In the genomic region with DNA sequence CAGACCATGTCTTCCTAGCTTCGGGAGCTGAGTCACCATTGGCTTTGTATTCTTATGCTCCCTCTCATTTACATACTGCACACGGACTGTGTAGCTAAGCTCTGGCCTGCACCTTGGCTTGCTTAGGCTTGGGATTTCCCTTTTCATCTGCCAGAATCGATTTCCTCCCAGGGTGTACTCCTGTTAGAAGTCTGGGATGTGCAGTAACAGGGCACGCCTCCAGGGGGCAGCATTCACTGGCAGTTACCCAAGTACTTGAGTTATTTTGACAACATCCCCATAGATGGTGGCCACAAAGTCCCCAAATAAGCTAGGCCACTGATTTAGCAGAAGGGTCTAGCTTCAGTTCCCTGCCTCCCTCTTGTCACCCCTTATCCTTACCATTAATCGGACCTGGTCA, we compare ENCODE assay signal across 9 mouse cellular contexts.
A peak's percentile ranks its signal among the peaks of the same experiment; 100 is the strongest.
DNase-seq lines count a peak whose midpoint lies in the region; ATAC-seq lines count a peak whose summit lies in the region.
"Had no signal": no experiment of that assay in that cellular context is flagged by ENCODE, and none has a peak within 500 bp of the region (broad histone marks: within the 10 kb centered on the region; RNA-seq: fewer than 3 reads in every experiment).

No protein-coding gene starts in this region.

- no peak overlapping the region for H3K27ac ChIP-seq in midbrain, embryonic 10.5 days (replicated peaks)
- no peak overlapping the region for H3K27ac ChIP-seq in midbrain, embryonic 15.5 days
- H3K27ac ChIP-seq in embryonic facial prominence, embryonic 10.5 days (replicated peaks) = no peak overlapping the region
- H3K27ac ChIP-seq in midbrain, embryonic 14.5 days (replicated peaks; ENCODE audit: low read depth, low read length) = no peak overlapping the region
- H3K27ac ChIP-seq: embryonic facial prominence, embryonic 12.5 days had no signal

- no peaks in the 10 kb centered on the region for H3K36me3 ChIP-seq in midbrain, embryonic 10.5 days
- H3K36me3 ChIP-seq in midbrain, embryonic 15.5 days (replicated peaks) = no peaks in the 10 kb centered on the region
- no peaks in the 10 kb centered on the region for H3K36me3 ChIP-seq in embryonic facial prominence, embryonic 10.5 days (replicated peaks)
- H3K36me3 ChIP-seq in midbrain, embryonic 14.5 days (ENCODE audit: control insufficient read depth, insufficient read depth, low read length) = no peaks in the 10 kb centered on the region
- H3K36me3 ChIP-seq: embryonic facial prominence, embryonic 12.5 days had no signal

- no peaks in the 10 kb centered on the region for H3K4me1 ChIP-seq in midbrain, embryonic 10.5 days
- no peaks in the 10 kb centered on the region for H3K4me1 ChIP-seq in midbrain, embryonic 15.5 days
- no peaks in the 10 kb centered on the region for H3K4me1 ChIP-seq in embryonic facial prominence, embryonic 10.5 days
- H3K4me1 ChIP-seq in midbrain, embryonic 14.5 days (ENCODE audit: control insufficient read depth, insufficient read depth, low read length) = no peaks in the 10 kb centered on the region
- H3K4me1 ChIP-seq: embryonic facial prominence, embryonic 12.5 days had no signal

- no peaks in the 10 kb centered on the region for H3K27me3 ChIP-seq in midbrain, embryonic 10.5 days (ENCODE audit: low read depth, poor library complexity, severe bottlenecking)
- no peaks in the 10 kb centered on the region for H3K27me3 ChIP-seq in midbrain, embryonic 15.5 days (replicated peaks)
- no peaks in the 10 kb centered on the region for H3K27me3 ChIP-seq in embryonic facial prominence, embryonic 10.5 days (replicated peaks; ENCODE audit: low read depth, poor library complexity, severe bottlenecking)
- H3K27me3 ChIP-seq in midbrain, embryonic 14.5 days (ENCODE audit: control insufficient read depth, insufficient read depth, low read length) = no peaks in the 10 kb centered on the region
- H3K27me3 ChIP-seq: embryonic facial prominence, embryonic 12.5 days had no signal

- WGBS in midbrain, embryonic 10.5 days = 59% methylated on average over 5 of the region's 5 CpGs
- 52% methylated on average over 5 of the region's 5 CpGs for WGBS in midbrain, embryonic 15.5 days
- WGBS in embryonic facial prominence, embryonic 10.5 days = 59% methylated on average over 5 of the region's 5 CpGs
- WGBS in midbrain, embryonic 14.5 days = 50% methylated on average over 5 of the region's 5 CpGs

- no peaks in the 10 kb centered on the region for H3K9me3 ChIP-seq in midbrain, embryonic 10.5 days (replicated peaks)
- no peaks in the 10 kb centered on the region for H3K9me3 ChIP-seq in midbrain, embryonic 15.5 days
- no peaks in the 10 kb centered on the region for H3K9me3 ChIP-seq in embryonic facial prominence, embryonic 10.5 days
- no peaks in the 10 kb centered on the region for H3K9me3 ChIP-seq in midbrain, embryonic 14.5 days (ENCODE audit: control insufficient read depth, low read length)
- H3K9me3 ChIP-seq: embryonic facial prominence, embryonic 12.5 days had no signal

- no peak overlapping the region for H3K4me3 ChIP-seq in midbrain, embryonic 10.5 days
- H3K4me3 ChIP-seq in midbrain, embryonic 15.5 days = no peak overlapping the region
- no peak overlapping the region for H3K4me3 ChIP-seq in embryonic facial prominence, embryonic 10.5 days
- H3K4me3 ChIP-seq in midbrain, embryonic 14.5 days (replicated peaks; ENCODE audit: low read depth, low read length) = no peak overlapping the region
- H3K4me3 ChIP-seq: embryonic facial prominence, embryonic 12.5 days had no signal

- H3K4me2 ChIP-seq in midbrain, embryonic 15.5 days = no peak overlapping the region
- H3K4me2 ChIP-seq in midbrain, embryonic 14.5 days (ENCODE audit: low read length) = no peak overlapping the region
- H3K4me2 ChIP-seq: embryonic facial prominence, embryonic 12.5 days had no signal

- H3K9ac ChIP-seq in midbrain, embryonic 15.5 days = no peak overlapping the region
- H3K9ac ChIP-seq in midbrain, embryonic 14.5 days (replicated peaks; ENCODE audit: low read length) = no peak overlapping the region
- H3K9ac ChIP-seq: embryonic facial prominence, embryonic 12.5 days had no signal

- no peak for ATAC-seq in midbrain, embryonic 15.5 days (replicated peaks)
- ATAC-seq in midbrain, embryonic 14.5 days (ENCODE audit: low FRiP score, low TSS enrichment) = no peak

- DNase-seq in cerebellum, adult 11 months = peak; percentile 1
- DNase-seq in cerebellum, adult 11-12 months = no peak
- DNase-seq in midbrain, embryonic 10.5 days (ENCODE audit: low spot score) = peak; percentile 57
- DNase-seq in embryonic facial prominence, embryonic 10.5 days (ENCODE audit: low spot score) = peak; percentile 56
- peak; percentile 32 to 60 for DNase-seq in left cerebral cortex, adult 18-20 months (ENCODE audit: low spot score in 2 of 2)
- DNase-seq in midbrain, embryonic 14.5 days = peak; percentile 59
- peak; percentile 27 for DNase-seq in testis, postnatal 14 days (ENCODE audit: low spot score)
